Mouse (Mus musculus): ENCODE results near the gene Irf3. TPM values are rescaled to one million over a fixed set of nuclear protein-coding genes. Genes with fewer than 3 reads are reported as not detected.
A peak's percentile ranks its signal among the peaks of the same experiment; 100 is the strongest.

Gene Irf3
- polyA plus RNA-seq, 1 experiment from 2014 or later, result 73.6 TPM

- peaks cover 67% of the 10 kb centered on the region for H3K36me3 ChIP-seq (ENCODE audit: insufficient read depth, low read length)
- no peak overlapping the region for H3K9ac ChIP-seq (ENCODE audit: low read depth, low read length)
- H3K27ac ChIP-seq, result no peak overlapping the region
- H3K9me3 ChIP-seq (replicated peaks; ENCODE audit: low read length), result no peaks in the 10 kb centered on the region
- WGBS, result 85% methylated on average over 7 of the region's 7 CpGs
- no peak overlapping the region for H3K4me2 ChIP-seq (ENCODE audit: low read length)
- H3K4me3 ChIP-seq (replicated peaks; ENCODE audit: low read depth, low read length), result no peak overlapping the region
- TF ChIP-seq CTCF (IDR thresholded peaks at IDR 0.05; ENCODE audit: low read depth), result no peak
- ATAC-seq (replicated peaks; ENCODE audit: low FRiP score, low read depth), result no peak
- no peak for DNase-seq (ENCODE audit: low spot score)
- no peaks in the 10 kb centered on the region for H3K27me3 ChIP-seq (ENCODE audit: insufficient read depth, low read length)
- H3K4me1 ChIP-seq (replicated peaks; ENCODE audit: insufficient read depth, low read length), result peaks cover 12% of the 10 kb centered on the region
Measured at GRCm38 (mm10) chr7:45002440-45002839, 5.0 kb downstream of the Irf3 start.

- Histone ChIP-seq H3K9ac (ENCODE audit: low read depth, low read length) (no peak overlapping the region), H3K4me2 (ENCODE audit: low read length) (no peak overlapping the region), H3K36me3 (ENCODE audit: insufficient read depth, low read length) (peaks cover 88% of the 10 kb centered on the region), H3K27me3 (ENCODE audit: insufficient read depth, low read length) (no peaks in the 10 kb centered on the region), H3K4me3 (replicated peaks; ENCODE audit: low read depth, low read length) (no peak overlapping the region), H3K9me3 (replicated peaks; ENCODE audit: low read length) (no peaks in the 10 kb centered on the region), H3K4me1 (replicated peaks; ENCODE audit: insufficient read depth, low read length) (peaks cover 8% of the 10 kb centered on the region; the same call in 1 of the 2 replicates), H3K27ac (no peak overlapping the region)
- WGBS, result 47% methylated on average over 3 of the region's 3 CpGs
- DNase-seq (ENCODE audit: low spot score) (peak; percentile 55), ATAC-seq (replicated peaks; ENCODE audit: low FRiP score, low read depth) (no peak)
- no peak for TF ChIP-seq CTCF (IDR thresholded peaks at IDR 0.05; ENCODE audit: low read depth)
Measured at GRCm38 (mm10) chr7:45004546-45004945, 7.1 kb downstream of the Irf3 start.

GRCm38 (mm10) chr7:45005321-45005992 lies 8.0 kb downstream of the Irf3 start:
- DNase-seq (ENCODE audit: low spot score), result no peak
- ATAC-seq (replicated peaks; ENCODE audit: low FRiP score, low read depth), result no peak
- H3K27ac ChIP-seq, result no peak overlapping the region
- H3K4me2 ChIP-seq (ENCODE audit: low read length), result no peak overlapping the region
- H3K36me3 ChIP-seq (ENCODE audit: insufficient read depth, low read length), result peaks cover 88% of the 10 kb centered on the region
- H3K9me3 ChIP-seq (replicated peaks; ENCODE audit: low read length), result no peaks in the 10 kb centered on the region
- 0 out of 2 replicates have a peak, but pooled peaks cover 3% of the 10 kb centered on the region for H3K4me1 ChIP-seq (replicated peaks; ENCODE audit: insufficient read depth, low read length)
- H3K9ac ChIP-seq (ENCODE audit: low read depth, low read length), result no peak overlapping the region
- TF ChIP-seq CTCF (IDR thresholded peaks at IDR 0.05; ENCODE audit: low read depth), result no peak
- H3K27me3 ChIP-seq (ENCODE audit: insufficient read depth, low read length), result no peaks in the 10 kb centered on the region
- no peak overlapping the region for H3K4me3 ChIP-seq (replicated peaks; ENCODE audit: low read depth, low read length)
- WGBS, result 89% methylated on average over 6 of the region's 6 CpGs

GRCm38 (mm10) chr7:45006503-45006902 lies 9.1 kb downstream of the Irf3 start:
- DNase-seq (ENCODE audit: low spot score) (no peak), ATAC-seq (replicated peaks; ENCODE audit: low FRiP score, low read depth) (no peak)
- no peak overlapping the region for H3K9ac ChIP-seq (ENCODE audit: low read depth, low read length)
- no peaks in the 10 kb centered on the region for H3K9me3 ChIP-seq (replicated peaks; ENCODE audit: low read length)
- 0 out of 2 replicates have a peak, but pooled peaks cover 3% of the 10 kb centered on the region for H3K4me1 ChIP-seq (replicated peaks; ENCODE audit: insufficient read depth, low read length)
- H3K4me3 ChIP-seq (replicated peaks; ENCODE audit: low read depth, low read length), result no peak overlapping the region
- 95% methylated on average over 12 of the region's 12 CpGs for WGBS
- peaks cover 86% of the 10 kb centered on the region for H3K36me3 ChIP-seq (ENCODE audit: insufficient read depth, low read length)
- H3K27me3 ChIP-seq (ENCODE audit: insufficient read depth, low read length), result no peaks in the 10 kb centered on the region
- H3K4me2 ChIP-seq (ENCODE audit: low read length), result no peak overlapping the region
- no peak overlapping the region for H3K27ac ChIP-seq
- TF ChIP-seq CTCF (IDR thresholded peaks at IDR 0.05; ENCODE audit: low read depth), result no peak

GRCm38 (mm10) chr7:45007141-45007540 lies 9.7 kb downstream of the Irf3 start:
- H3K27me3 ChIP-seq (ENCODE audit: insufficient read depth, low read length), result no peaks in the 10 kb centered on the region
- no peak overlapping the region for H3K9ac ChIP-seq (ENCODE audit: low read depth, low read length)
- no peaks in the 10 kb centered on the region for H3K9me3 ChIP-seq (replicated peaks; ENCODE audit: low read length)
- H3K4me3 ChIP-seq (replicated peaks; ENCODE audit: low read depth, low read length), result no peak overlapping the region
- H3K27ac ChIP-seq, result no peak overlapping the region
- TF ChIP-seq CTCF (IDR thresholded peaks at IDR 0.05; ENCODE audit: low read depth), result no peak
- ATAC-seq (replicated peaks; ENCODE audit: low FRiP score, low read depth), result no peak
- WGBS, result 95% methylated on average over 29 of the region's 29 CpGs
- no peak overlapping the region for H3K4me2 ChIP-seq (ENCODE audit: low read length)
- no peak for DNase-seq (ENCODE audit: low spot score)
- peaks cover 85% of the 10 kb centered on the region for H3K36me3 ChIP-seq (ENCODE audit: insufficient read depth, low read length)
- H3K4me1 ChIP-seq (replicated peaks; ENCODE audit: insufficient read depth, low read length), result 0 out of 2 replicates have a peak, but pooled peaks cover 3% of the 10 kb centered on the region

- no peak for TF ChIP-seq CTCF (IDR thresholded peaks at IDR 0.05; ENCODE audit: low read depth)
- no peak for DNase-seq (ENCODE audit: low spot score)
- H3K4me3 ChIP-seq (replicated peaks; ENCODE audit: low read depth, low read length), result no peak overlapping the region
- H3K4me1 ChIP-seq (replicated peaks; ENCODE audit: insufficient read depth, low read length), result 0 out of 2 replicates have a peak, but pooled peaks cover 3% of the 10 kb centered on the region
- no peak overlapping the region for H3K4me2 ChIP-seq (ENCODE audit: low read length)
- H3K27me3 ChIP-seq (ENCODE audit: insufficient read depth, low read length), result no peaks in the 10 kb centered on the region
- H3K9me3 ChIP-seq (replicated peaks; ENCODE audit: low read length), result no peaks in the 10 kb centered on the region
- no peak for ATAC-seq (replicated peaks; ENCODE audit: low FRiP score, low read depth)
- no peak overlapping the region for H3K9ac ChIP-seq (ENCODE audit: low read depth, low read length)
- peaks cover 85% of the 10 kb centered on the region for H3K36me3 ChIP-seq (ENCODE audit: insufficient read depth, low read length)
- 95% methylated on average over 30 of the region's 30 CpGs for WGBS
- H3K27ac ChIP-seq, result no peak overlapping the region
Measured at GRCm38 (mm10) chr7:45007846-45008245, 10.4 kb downstream of the Irf3 start.

Data from kidney, postnatal 0 days (tissue).